Mouse (Mus musculus): ENCODE data around the gene Gm49510.
A peak's percentile ranks its signal among the peaks of the same experiment; 100 is the strongest.

DNA sequence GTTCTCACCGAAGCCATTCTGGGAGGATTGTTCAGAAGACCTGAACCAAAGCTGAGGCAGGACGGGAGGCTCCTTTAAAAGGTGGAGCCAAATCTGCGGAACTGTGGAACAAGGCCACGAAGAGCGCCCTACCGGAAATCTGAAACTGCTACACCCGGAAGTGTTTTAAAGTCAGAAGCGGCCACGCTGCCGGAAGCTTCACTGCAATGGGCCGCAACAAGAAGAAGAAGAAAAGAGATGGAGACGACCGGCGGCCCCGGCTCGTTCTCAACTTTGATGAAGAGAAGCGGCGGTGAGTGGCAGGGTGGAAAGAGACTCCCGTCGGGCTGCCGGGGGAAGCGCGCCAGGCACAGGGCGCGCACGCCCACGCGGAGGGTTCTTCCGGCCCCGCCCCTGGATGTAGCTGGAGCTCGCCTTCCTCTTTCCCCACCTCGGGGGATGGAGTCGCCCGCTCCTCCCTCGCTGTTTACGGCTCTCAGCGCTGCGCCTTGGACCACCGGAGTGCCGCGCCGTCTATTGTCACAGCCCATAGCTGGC lies 35.4 kb downstream of the Gm49510 start, which contains the start of gene Nol12:
- TF ChIP-seq POLR2A (IDR thresholded peaks at IDR 0.05; ENCODE audit: low read depth, low read length): peak; percentile 48; the same call in 1 of the 2 replicates
- TF ChIP-seq CTCF (IDR thresholded peaks at IDR 0.05; ENCODE audit: extremely low read depth, insufficient read length, insufficient replicate concordance, low read depth, low read length): peak; percentile 10; the same call in 1 of the 2 replicates

Measured in small intestine, adult 2 months (tissue).